Mouse (Mus musculus): ENCODE results near the gene Specc1l.
"Not testable (repeated sequence)": the region's sequence is repeated elsewhere in the genome, so short reads cannot be mapped to it uniquely, and the experiment has no call there.

Specc1l gene

DNA sequence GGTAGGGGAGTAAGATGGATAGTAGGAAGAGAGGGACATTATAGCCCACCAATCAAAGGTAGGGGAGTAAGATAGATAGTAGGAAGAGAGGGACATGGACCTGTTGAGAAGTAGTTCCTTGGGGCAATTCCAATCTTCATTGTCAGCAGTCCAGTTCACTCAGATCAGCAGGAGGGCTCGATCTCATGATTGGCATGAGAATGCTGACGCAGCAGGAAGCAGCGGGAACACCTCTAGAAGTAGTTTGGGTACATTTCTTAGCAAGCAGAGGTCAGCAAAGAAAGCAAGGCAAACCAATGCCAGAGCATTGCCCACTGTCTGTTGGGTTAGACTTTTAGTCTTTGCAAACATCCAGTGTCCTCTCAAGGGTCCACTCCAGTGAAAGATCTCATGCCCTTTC, 71.9 kb downstream of the Specc1l start:
- no peak for DNase-seq

DNA sequence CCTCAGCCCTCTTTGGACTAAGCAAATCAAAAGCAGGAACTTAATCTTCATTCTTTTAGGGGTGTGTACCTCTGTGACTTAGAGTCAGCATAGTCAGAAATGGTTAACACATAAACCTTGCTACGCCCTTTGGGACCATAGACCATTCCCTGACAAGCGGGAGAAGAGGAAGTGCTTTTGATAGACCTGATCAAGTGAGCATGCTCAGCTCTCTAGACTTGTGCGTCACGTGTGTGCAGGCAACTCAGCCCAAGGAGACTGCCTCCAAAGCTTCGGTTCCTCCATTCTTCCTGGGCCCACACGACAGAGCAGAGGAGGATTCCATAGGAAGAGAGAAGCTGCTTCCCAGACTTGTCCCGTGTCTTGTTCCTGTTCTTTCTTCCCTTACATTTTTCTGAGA, 76.7 kb downstream of the Specc1l start:
- no peak for DNase-seq

DNA sequence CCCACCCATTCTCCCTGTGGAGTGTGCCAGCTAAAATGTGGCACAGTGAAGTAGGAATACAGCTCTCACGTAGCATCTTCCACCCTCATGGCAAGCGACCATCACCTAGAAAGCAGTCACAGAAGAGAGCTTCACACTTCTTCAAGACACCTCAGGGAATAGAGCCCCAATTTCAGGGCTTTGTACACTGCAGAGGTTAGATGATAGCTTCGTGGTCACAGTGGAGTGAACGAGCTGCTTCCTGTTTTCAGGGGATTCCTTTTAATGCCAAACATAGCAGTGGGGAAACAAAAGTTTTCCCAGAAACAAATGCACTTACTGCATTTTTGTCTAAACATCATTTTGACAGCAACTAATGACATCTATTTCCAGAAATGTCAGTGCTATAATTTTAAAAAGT, 77.5 kb downstream of the Specc1l start:
- DNase-seq, result no peak

DNA sequence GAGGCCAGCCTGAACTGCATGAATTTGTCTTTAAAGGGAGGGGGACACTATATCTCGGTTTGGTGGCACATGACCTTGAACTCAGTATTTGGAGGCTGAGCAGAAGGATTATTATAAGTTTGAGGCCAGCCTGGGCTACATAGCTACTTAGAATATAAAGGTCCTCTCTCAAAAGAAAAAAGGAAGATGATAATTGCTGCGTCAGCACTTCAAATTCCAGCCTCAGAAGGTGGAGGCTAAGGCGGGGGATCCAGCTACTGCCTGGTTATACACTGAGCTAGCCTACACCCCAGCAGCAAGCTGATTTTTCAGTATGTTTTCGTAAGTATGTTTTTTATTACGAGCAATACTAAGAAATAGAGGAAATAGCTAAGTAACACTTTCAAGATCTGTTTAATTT, 78.8 kb downstream of the Specc1l start:
- no peak for DNase-seq

DNA sequence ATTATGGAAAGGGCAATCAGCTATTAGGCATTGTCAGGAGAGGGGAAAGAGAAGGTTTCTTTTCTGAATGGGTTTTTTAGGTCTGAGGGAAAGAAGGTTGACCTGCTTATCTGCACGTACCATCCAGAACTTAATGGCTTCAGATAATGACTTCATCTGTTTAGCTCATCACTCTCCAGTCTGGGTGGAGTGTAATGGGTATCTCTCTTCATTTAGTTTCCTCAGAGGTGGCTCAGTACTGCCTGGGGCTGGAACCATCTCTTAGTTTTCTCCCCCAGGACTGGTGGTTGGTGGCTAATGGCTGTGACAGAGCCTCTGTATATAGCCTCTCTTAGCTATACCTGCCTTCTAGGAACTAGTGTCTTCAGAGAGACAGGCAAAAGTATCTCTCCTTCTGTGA, 79.5 kb downstream of the Specc1l start:
- DNase-seq, result no peak

DNA sequence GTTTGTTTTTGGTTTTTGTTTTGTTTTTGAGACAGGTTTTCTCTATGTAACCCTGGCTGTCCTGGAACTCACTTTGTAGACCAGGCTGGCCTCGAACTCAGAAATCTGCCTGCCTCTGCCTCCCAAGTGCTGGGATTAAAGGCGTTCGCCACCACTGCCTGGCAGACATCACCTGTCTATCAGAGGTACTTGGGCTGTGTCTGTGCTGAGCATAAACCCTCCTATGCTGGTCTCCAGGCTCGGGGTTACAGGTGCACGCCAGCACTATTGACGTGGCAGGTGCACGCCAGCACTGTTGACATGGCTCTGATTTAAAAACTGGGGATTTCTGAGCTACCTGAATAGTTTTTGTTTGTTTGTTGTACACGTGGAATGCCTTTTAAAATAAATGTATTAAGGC, 80.3 kb downstream of the Specc1l start:
- DNase-seq, result not testable (repeated sequence)

DNA sequence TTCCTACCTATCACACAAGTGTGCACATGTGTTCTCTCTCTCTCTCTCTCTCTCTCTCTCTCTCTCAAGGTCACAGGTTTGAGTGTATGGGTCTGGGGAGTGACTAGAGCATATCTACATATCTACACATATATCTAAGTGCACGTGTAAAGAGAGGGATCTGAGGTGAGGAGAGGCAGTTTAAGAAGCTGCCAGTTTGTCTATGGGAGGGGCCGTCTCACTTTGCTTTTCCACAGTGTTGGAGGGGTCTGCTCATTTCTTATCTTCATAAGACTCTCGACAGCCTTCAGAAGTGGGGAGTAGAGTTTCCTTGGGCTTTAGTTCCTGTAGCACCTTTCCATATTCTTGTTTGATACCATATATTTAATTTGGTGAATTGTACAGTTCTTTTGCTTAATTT, 81.4 kb downstream of the Specc1l start:
- DNase-seq, result no peak

DNA sequence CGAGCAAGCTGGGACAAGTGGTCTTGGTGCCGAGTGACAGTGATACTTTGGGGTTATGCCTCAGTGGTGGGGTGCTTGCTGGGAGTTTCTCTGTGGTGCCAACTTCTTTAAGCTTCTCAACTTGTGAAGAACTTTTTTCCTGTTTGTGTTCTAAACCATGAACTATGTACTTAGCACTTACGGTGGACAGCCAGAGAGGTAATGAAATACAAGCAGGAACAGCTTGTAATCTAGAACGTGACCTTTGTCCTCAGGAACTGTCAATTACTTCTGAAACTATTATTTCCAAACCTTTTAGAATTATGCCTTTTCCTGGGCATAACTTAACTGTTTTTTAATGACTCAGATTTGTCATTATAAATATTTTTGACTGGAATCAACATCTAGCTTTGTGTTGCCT, 82.5 kb downstream of the Specc1l start:
- no peak for DNase-seq

DNA sequence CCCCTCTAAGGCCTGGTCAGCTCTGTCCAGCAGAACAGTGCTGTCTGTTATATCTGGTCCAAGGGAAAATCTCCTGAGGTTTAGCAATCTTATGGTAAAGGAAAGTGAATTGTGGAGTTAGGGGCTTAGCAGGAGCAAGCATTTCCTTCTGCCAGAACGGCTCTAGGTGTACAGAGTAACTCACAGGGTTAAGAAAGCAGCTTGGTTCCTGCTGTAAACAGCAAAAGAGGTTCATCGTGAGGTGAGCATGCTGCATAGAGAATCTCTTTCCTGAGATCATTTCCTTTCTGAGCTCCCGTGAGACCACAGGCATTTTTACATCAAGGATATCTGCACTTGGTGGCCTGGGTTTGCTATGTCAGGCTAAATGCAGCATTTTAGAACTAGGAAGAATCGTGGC, 83.1 kb downstream of the Specc1l start:
- DNase-seq, result no peak

DNA sequence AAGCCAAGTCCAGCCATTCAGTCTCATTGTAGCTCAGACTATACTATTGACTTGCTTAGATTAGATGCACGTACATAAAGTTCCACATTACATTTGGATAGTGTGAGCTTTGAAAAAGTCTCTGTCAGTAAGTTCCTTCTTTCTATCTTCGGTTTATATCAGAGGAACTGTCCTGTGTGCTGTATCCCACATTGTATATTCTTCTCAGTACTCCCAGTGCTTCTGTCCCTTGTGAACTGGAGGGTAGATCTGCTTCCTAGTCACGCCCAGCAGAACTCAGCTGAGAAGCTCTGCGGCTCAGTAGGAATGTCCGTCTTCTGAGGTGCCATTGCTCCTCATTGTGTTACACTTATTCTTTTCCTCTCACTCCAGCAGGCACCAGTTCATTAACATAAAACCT, 86.7 kb downstream of the Specc1l start:
- no peak for DNase-seq

DNA sequence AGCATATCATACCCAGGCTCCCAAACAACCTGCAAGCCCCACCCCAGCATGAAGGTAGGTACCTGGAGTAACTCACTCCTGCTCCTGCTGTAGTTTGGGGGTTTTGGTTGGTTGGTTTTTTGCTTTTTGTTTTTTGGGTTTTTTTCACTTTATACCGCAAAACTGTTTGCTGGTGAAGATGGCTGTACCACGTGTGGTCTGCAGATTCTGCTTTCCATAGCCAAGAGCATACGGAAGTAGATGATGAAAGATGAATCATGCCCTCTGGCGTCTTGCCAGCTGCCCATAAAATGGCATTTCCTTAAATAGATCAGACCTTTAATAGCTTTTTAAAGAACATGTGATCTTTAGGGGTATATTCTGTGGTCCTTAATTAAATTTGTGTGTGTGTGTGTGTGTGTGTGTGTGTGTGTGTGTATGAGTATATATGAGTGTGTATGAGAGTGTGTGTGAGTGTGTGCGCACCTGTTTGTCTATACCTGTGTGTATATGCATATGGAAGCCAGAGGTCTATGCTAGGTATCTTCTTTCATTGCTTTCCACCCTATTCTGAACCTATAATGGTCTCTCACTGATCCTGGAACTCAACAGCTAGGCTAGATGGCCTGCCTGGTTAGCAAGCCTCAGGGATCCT, 88.0 kb downstream of the Specc1l start:
- peak; percentile 85 for DNase-seq

DNA sequence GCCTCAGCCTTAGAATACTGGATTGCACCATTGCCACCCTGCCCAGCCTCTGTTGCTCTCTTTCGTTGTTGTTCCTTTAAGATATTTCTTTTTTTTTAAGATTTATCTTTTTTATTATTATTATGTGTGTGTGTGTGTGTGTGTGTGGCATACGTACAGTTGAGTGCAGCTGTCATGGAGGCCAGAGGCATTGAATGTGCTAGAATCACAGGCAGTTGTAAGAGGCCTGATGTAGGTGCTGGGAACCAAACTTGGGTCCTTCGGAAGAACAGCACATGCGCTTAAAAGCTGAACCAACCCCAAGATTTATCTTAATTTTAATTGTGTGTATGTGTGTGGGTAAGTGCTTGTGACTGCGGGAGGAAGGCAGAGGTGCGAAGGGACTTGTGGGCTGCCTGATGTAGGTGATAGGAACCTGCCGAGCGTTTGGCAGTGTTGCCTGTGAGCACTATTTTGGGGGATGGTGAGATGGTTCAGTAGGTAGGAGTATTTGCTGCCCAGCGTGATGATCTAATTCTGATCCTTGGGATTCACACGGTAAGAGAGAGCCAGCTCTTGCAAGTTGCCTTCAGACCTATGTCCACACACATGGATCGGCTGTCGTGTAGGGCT, 89.4 kb downstream of the Specc1l start:
- no peak for DNase-seq

DNA sequence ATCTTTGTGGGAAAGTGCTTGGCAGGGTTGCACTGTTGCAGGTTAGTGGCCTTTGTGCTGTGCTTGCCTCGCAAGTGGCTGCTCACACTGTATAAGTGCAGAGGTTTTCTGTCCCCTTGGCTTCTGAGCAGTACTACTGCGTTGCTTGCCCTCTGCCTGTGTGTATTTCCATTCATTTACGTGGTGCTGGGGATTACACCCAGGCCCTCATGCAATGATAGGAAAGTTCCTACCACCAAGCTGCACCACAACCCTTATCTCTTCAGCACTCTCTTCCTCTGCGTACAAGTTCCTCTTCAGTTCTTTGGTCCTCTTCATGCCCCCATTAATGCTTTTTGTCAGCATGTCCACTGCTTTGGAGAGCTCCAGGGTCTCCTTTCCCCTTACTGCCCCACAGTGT, 90.1 kb downstream of the Specc1l start:
- DNase-seq, result no peak

DNA sequence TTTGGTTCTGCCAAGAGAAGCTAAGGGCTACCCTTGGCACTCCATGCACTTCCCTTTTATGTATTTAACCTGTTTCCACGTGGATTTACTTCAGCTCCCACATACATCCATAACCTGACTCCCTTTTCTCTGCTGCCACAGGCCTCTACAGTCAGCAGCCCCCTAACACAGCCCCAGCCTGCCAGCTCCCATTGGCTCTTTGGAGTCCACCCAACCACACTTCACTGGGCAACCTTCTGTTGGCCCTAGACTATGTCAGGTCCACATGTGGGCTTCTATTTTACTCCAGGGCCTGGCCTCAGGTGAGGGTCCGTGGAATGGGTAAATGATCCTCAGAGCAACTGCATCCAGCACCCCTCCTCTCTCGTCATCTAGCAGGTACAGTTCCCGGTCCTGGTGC, 90.7 kb downstream of the Specc1l start:
- DNase-seq, result no peak

DNA sequence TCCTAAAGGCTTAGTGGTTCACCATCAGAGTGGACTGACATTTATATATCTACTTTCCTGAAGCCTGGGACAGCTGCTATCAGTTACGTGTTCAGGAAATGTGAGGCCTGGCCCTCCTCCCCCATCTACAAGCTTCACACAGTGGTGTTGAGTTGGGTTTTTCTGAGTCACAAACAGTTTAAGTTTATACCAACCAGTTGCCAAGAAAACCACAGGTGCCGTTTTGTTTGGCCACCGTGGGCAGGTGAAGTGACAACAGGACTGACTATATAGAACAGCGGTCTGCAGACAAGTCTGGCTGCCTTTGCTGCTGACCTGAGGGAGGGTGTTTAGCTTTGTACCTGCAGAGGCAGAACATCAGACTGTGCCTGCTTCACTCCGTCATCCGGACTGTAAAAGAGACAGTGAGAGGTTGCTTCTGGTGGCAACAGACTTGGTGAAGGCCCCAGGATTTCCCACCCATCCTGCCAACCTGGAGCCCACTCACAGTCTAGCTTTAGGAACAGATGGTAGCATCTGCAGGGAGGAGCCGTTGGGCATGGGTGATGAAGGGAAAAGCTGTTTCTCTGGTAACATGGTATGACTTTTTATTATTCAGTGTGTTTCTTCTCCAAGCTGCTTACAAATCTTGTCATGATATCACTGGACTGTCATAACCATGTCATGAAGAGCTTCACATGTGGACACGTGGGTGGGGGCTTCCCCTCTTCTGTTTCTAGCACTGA, 91.6 kb downstream of the Specc1l start:
- DNase-seq, result no peak

DNA sequence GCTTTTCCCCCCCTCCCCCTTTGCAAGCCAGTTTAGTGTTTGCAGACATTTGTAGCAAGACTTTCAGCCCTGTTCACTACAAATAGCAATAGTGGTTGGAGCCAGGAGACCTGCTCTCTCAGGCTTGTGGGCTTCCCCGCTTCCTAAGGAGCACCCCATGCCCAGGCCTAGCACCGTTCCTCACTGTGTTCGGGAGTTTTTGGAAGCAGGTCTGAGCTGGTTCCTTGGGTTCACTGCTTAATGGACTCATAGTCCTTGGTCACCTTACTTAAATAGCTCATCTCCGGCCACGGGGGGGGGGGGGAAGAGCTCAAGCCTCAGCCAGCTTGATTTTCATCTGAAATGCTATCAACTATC, 92.2 kb downstream of the Specc1l start:
- DNase-seq, result no peak

DNA sequence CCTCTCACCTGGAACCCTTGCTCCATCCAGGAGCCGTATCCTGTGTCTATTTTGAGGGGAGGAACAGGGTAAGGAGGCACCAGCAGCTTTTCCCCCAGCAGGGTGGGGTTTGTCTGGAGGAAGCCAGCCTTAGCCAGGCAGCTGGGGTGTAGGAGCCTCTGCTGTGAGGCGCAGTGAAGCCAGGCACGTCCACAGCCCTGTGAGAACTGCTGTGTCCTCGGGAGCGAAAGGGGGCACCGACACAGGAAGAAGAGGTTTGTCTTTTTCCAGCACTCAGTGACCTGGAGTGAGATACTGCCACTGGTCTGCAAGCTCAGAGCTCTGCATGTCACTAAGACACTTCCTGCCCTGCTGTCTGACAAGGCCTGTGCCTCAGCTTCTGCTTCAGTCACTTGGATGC, 92.5 kb downstream of the Specc1l start:
- DNase-seq, result peak; percentile 69

DNA sequence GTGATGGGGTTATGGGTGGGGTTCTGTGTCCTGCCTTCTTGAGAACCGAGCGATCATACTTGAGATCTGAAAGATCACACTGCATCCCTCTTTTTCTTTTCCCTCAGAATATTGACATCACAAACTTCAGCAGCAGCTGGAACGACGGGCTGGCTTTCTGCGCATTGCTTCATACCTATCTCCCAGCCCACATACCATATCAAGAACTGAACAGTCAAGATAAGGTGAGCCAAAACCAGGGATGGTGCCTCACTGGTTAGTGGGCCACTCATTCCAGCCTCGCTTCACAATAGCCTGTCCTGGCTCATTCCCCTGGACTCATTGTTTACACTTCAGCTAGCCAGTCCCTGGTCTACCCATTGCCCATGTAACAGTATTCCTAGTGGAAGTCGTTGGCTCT, 95.3 kb downstream of the Specc1l start:
- no peak for DNase-seq

DNA sequence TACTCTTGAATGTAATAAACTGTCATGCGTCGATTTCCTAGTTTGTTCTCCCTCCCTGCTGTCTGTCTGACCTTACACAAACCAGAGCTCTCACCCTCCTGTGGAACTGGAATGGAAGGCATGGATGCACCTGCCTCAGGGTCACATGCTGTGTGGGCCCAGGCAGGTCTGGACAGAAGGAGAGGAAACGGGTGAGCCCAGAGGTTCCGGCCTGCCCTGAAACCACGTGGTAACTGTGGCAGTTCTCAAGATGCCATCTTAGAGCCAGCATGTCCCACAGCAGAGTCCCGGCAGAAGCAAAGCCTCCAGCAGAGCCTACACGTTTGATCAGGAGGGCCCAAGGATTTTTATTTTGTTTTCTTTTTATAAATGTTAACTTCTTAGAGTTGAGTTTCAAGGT, 100.5 kb downstream of the Specc1l start:
- DNase-seq, result no peak

DNA sequence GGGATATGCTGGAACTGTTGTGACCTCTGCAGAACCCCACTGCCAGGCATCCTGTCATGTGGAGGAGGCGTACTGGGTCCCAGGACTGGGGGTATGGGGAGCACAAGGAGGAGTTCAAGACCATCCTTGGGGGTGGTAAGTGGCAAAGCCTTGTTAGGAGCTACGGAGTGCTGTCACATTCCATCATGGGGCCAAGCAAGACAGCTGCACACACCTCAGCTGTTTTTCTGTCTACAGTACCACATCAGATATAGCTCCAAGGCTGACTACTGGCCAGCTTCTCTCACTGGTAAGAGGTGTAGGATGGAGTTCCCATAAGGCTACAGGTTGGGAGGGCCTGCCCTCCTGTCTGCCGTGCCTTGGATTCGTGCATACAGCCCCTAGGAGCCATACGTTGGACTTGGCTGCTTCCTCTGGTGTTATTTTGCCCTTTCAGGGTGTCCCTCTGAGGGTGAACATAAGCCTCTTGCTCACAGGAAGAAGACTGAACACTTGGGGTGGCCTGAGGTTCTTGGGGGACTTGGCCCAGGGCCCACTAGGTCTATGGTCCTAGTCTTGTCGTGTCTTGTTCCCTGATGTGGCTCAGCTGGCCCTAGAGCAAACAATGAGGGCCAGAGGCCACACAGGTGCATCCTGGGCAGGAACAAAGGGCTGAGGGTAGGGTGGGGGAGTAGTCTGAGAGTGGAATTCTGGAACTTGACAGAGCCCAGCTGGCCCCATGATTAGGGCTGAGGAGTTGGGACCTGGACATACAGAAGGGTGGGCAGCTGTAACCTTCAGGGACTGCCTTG, 102.5 kb downstream of the Specc1l start:
- peak; percentile 74 for DNase-seq

DNA sequence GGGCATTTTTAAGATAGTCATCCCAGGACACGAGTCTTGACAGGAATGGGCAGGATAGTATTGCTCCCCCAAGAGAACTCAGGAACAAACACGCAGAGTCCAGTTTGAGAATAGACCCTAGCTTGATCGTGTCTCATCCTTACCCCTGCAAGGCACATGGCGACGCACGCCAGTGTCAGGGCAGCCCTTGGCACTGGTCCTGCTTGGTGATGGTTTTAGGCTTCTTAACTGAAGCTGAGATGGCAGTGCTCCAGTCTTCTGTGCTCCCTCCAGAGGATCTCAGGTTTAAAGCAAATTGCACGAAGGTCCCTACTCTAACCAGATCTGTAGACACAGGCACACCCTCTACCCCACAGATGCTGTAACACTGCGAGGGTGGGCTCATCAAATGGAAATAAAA, 103.9 kb downstream of the Specc1l start:
- DNase-seq, result no peak

DNA sequence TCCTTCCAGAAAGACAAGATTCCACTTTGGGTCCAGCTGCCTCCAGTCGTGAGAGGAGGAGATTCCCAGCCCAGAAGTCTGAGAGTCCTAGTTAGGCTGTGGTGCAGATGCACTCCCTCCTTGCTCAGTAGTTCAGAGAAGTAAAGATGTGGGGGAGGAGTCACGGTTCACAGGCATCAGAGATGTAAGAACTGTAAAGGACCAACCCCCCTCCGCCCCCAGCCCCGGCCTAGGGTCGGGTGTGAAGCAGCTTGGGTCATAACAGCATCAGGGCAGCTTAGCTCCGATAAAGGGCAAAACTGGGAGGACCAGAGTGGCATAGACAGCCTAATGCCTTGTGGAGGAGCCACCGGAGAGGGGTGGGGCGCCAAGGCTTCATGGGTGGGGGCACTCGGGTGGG, 104.6 kb downstream of the Specc1l start:
- DNase-seq, result peak; percentile 49

DNA sequence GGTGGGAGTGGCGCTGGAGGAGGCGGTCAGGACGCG, 104.8 kb downstream of the Specc1l start, which contains the start of gene Adora2a:
Gene Adora2a, plus strand, starts transcription at position 6 of the 36 bp plus-strand sequence.
- no peak for DNase-seq
